Mouse (Mus musculus): ENCODE measurements at regions not wholly inside any gene's neighbourhood (a gene's known extent, or its start where the extent isn't known, plus 50 kb on each side); places are given as distances from the start of the nearest gene placed in this dataset.

- no peak for DNase-seq (ENCODE audit: low spot score in 2 of 2)
Observed at GRCm38 (mm10) chr7:135817868-135818267, 101.7 kb upstream of the Mki67 start.

GRCm38 (mm10) chr7:135818298-135818697 is 102.1 kb upstream of the Mki67 start:
- no peak for DNase-seq (ENCODE audit: low spot score in 2 of 2)

DNA sequence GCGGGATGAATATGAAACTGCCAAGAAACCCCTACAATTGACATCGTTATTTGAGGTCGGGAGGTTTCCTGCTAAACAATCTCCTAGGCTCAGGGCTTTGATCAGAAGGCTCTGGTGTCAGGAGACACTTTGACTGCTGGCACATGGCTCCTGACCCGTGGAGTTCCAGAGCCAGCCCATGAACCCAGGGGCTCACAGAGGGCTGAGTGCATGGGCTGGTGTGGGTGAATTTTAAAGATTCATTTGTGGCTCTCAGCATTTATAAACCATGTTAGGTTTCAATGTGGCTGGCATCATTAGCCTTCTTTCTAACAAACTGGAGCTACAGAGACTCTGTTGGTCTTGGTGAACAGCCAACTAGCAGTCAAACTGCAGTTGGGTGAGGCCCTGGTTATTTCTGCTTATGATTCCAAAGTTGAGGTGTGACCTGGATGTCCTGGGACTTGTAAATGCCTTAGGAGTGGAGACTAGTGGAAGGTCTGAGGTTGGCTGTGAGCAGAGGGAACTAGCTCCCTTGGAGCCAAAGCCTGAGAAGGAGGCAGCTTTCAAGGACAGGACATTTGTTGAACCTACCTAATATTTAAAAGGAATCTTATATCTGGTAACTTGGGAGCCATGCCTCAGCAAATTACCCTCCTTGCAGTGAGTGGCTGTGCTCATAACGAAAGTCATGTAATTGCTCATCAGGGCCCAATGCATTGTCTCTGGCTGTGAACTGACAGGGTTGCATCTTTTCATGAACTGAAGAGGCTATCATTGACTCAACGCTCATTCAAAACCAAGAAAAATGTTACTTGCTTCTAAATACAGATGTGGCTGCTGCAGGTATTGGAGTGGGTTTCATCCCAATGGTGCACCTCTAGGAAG is 108.0 kb upstream of the Mki67 start:
- no peak for DNase-seq (ENCODE audit: low spot score in 2 of 2)

DNA sequence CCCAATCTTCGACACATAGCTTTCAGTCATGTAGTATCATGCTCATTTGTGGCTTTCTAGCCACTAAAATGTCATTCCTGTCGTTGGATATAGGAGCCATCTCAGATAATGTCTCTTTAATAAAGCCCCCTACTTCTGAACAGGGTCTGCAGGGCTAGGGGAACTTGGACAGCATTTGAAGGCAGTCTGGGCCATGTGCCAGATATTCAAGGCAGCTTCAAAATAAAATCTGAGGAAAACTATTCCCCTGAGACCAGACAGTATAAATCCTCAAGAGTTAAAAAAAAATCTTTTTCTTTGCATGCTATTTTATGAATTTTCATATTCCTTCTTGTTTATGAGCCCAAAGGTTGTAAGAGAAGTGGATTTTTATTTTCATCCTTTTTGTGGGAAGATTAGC is 113.1 kb upstream of the Mki67 start:
- DNase-seq (ENCODE audit: low spot score in 2 of 2): no peak

DNA sequence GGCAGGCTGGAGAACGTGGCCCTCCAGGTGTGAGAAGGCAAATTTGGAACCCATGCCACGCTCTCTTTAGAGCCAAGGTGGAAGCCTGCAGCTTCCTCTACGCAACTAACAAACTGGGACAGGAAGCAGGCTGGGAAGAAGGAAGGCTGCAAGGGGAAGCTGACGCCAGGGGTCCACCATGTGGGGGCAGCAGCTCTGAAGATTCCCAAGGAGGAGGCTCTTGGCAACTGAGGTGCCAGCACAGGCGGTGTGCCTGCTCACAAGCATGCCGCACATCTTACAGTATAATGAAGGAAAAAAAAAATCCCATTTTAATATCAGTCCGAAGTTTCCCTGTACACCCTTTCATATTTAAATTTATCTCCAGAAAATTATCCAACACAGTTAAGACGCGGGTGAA is 117.3 kb upstream of the Mki67 start:
- DNase-seq (ENCODE audit: low spot score in 2 of 2): no peak

DNA sequence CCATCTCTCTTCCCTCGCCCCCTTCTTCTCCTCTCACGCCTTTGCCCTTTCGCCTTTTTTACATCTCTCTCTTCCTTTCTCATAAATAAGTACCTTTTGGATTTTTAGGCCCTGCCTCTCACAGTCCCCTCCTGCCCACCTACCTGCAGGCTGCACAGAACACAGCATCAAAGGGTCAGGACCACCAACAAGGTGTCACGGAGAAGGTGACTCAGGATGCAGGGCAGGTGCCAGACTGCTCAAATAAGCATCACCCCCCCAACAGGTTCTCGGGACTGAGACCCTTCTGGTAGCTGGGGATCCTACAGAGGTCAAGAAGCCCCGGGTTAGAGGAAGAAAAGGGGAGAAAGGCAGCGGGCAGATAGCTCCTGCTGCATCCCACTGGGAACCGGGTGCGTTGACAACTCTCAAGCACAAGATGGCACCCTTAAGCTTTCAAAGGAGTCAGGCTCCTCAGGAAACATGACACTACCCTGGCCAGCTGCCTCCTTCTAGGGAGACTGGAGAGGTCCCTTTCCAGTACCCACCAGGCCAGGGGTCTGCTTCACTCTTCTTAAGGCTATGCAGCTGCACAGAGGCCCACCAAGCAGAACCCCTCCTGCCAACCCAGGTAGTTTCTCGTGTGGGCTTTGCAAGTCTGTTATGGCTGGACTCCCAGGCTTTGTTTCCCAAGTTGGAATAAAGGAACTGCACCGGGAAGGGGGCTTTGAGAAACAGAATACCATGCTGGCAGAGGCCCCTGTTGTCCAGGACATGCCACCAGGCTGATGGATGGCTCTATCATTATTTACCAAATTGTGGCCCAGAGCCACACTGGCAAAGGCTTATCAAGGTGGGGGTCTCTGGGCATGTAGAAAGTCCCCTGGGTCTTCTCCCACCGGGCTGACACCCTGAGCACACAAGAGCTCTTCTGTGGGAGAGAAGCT is 120.9 kb upstream of the Mki67 start:
- peak; percentile 88 to 89 for DNase-seq (ENCODE audit: low spot score in 2 of 2)

DNA sequence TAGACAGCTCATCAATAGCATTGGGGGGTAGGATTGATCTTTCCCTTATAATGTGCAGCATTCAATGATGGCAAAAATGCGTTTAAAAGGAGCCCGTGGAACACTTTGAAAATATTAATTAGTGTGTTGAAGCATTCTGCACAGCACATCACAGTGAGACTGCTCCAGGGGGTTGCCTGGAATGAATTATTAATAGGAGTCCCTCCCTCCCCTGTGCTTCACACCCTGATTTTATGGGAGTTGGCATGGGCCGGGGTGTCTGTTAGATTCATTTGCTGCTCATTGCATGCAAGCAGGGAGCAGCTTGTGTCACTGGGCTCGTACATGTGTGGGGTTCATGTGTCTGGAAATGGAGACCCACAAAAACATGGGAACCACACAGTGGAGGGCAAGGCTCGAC is 127.9 kb upstream of the Mki67 start:
- no peak for DNase-seq (ENCODE audit: low spot score in 2 of 2)

GRCm38 (mm10) chr7:135847304-135847703 is 131.1 kb upstream of the Mki67 start:
- no peak for DNase-seq (ENCODE audit: low spot score in 2 of 2)

GRCm38 (mm10) chr7:135848170-135848569 is 132.0 kb upstream of the Mki67 start:
- no peak for DNase-seq (ENCODE audit: low spot score in 2 of 2)

DNA sequence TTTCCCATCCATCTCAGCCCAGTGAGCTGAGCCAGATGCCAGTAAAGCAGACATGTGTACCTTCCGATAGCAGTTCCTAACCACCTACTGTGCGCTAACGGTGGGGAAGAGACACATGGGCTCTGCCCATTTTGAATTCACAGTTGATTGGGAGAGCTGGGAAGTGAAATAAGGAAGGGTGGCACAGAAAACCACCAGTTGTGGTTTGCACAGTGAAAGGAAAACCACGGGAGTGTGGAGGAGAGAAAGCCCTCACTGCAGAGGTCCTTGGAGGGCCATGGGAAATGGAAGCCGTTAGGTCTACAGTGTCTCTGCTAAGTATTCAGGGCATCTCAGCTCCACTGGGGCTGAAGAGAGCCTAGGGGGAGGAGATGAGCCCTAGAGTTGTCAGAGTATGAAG is 132.7 kb upstream of the Mki67 start:
- DNase-seq (ENCODE audit: low spot score in 2 of 2): no peak

- peak; percentile 62 to 68 for DNase-seq (ENCODE audit: low spot score in 2 of 2)
Observed at GRCm38 (mm10) chr7:135853127-135853813, 137.1 kb upstream of the Mki67 start.

GRCm38 (mm10) chr7:135853814-135854324 is 137.7 kb upstream of the Mki67 start:
- DNase-seq (ENCODE audit: low spot score in 2 of 2): no peak

- no peak for DNase-seq (ENCODE audit: low spot score in 2 of 2)
Observed at GRCm38 (mm10) chr7:135860288-135860687, 144.1 kb upstream of the Mki67 start.

DNA sequence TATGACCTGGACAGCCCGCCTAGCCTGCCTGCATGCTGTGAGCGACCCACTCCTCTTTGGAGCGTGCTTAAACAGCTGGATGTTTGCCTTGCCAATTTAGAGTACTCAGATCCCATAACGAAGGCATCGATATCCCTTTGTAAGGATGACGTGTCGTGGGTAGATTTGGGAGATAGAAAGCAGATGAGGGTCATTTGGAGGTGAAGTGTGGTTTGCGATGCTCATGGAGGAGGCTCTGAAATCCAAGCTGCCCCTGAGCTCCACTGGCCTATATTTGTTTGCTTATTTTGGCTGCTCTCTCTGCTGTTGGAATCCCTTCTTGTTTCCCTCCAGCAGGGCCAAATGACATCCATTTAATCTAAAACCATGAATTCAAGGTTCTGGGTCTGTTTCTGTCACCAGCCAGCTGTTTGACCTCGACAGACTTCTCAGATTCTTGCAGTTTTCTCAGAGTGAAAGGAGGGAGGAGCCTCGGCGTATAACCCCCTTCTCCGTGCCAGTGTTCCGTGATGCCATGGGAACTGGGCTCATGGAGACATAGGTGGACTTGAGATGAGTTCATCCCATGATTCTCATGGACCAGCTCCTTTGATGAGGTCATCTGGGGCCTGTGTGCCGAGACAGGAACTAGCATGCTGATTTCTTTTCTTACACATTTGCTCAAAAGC is 144.7 kb upstream of the Mki67 start:
- no peak for DNase-seq (ENCODE audit: low spot score in 2 of 2)

GRCm38 (mm10) chr7:135861409-135861805 is 145.2 kb upstream of the Mki67 start:
- DNase-seq (ENCODE audit: low spot score in 2 of 2): no peak

GRCm38 (mm10) chr7:135863581-135864426 is 147.6 kb upstream of the Mki67 start:
- DNase-seq (ENCODE audit: low spot score in 2 of 2): no peak

DNA sequence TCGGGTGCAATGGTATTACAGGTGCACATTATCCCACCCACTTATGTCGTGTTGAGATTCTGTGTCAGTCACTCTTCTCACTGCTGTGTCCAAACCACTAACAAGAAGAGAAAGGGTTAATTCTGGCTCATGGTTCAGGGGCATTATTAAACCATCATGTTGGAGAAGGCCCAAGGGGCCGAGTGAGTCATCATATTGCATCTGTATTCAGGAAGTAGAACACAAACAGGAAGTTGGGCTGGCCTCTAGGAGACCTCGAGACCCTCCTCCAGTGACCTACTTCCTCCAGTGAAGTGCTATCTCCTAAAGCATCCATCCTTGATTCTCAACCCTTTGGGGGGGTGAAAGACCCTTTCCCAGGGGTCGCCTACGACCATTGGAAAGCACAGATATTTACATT is 154.8 kb upstream of the Mki67 start:
- no peak for DNase-seq (ENCODE audit: low spot score in 2 of 2)

GRCm38 (mm10) chr7:135877091-135877874 is 161.1 kb upstream of the Mki67 start:
- no peak for DNase-seq (ENCODE audit: low spot score in 2 of 2)

- DNase-seq (ENCODE audit: low spot score in 2 of 2): no peak
Observed at GRCm38 (mm10) chr7:135878750-135879149, 162.6 kb upstream of the Mki67 start.
